Mouse (Mus musculus) liver, embryonic 16.5 days (tissue): ENCODE results near the gene Krt7. TPM values are rescaled to one million over a fixed set of nuclear protein-coding genes. Genes with fewer than 3 reads are reported as not detected.

Source experiments
- ATAC-seq: fragments of 200-750 bp; cut with Nextera tagmentation; 2 replicates; pipeline ENCODE4 v1.8.0; 2017; ENCODE audit warnings: low read depth, mild to moderate bottlenecking, moderate number of reproducible peaks, moderate library complexity
- H3K27ac ChIP-seq: fragments of 300-500 bp; sonication (generic); 2 replicates; pipeline ENCODE4 v1.5.1; 2014; ENCODE audit warnings: mild to moderate bottlenecking, low read length
- H3K27me3 ChIP-seq: fragments of 300-500 bp; sonication (generic); 2 replicates; pipeline ENCODE4 v1.6.1; 2014; ENCODE audit warnings: low read depth, low read length, mixed read lengths; ENCODE audit not compliant: control insufficient read depth, insufficient read depth
- H3K36me3 ChIP-seq: fragments of 300-500 bp; sonication (generic); 2 replicates; pipeline ENCODE4 v1.6.1; 2014; ENCODE audit warnings: mild to moderate bottlenecking; ENCODE audit not compliant: control insufficient read depth, insufficient read depth
- H3K4me1 ChIP-seq: fragments of 300-500 bp; sonication (generic); 2 replicates; pipeline ENCODE4 v1.6.1; 2014; ENCODE audit warnings: low read depth, low read length, mixed read lengths; ENCODE audit not compliant: control insufficient read depth
- H3K4me2 ChIP-seq: fragments of 300-500 bp; sonication (generic); 2 replicates; pipeline ENCODE4 v1.6.1; 2014; ENCODE audit warnings: low read depth, low read length, mixed read lengths
- H3K4me3 ChIP-seq: fragments of 300-500 bp; sonication (generic); 2 replicates; pipeline ENCODE4 v1.5.1; 2014; ENCODE audit warnings: low read depth, mild to moderate bottlenecking, low read length
- H3K9ac ChIP-seq: fragments of 300-500 bp; sonication (generic); 2 replicates; pipeline ENCODE4 v1.6.1; 2014; ENCODE audit warnings: low read depth, low read length
- H3K9me3 ChIP-seq: fragments of 300-500 bp; sonication (generic); replicated peaks from 2 replicates; pipeline ENCODE4 v1.6.1; 2016; ENCODE audit warnings: low read length; ENCODE audit not compliant: control insufficient read depth
- WGBS: fragments of 180-500 bp; shearing (Covaris S2); extraction: QIAGEN DNeasy Blood & Tissue Kit; methylation state at CpG from one replicate; pipeline ENCODE4 v1.1.7; 2014; ENCODE audit not compliant: insufficient replicate concordance; 5-methylcytosine and 5-hydroxymethylcytosine counted together
- polyA plus RNA-seq: library from polyadenylated mRNA; unstranded; fragments of >200 nt; fragmentation: Nextera tagmentation; extraction: Ambion mirVana; gene quantifications from 2 replicates; pipeline ENCODE4 v1.2.1, GENCODE M21; 2015

Gene Krt7
- polyA plus RNA-seq, 1 experiment from 2014 or later, result 3.4 TPM

DNA sequence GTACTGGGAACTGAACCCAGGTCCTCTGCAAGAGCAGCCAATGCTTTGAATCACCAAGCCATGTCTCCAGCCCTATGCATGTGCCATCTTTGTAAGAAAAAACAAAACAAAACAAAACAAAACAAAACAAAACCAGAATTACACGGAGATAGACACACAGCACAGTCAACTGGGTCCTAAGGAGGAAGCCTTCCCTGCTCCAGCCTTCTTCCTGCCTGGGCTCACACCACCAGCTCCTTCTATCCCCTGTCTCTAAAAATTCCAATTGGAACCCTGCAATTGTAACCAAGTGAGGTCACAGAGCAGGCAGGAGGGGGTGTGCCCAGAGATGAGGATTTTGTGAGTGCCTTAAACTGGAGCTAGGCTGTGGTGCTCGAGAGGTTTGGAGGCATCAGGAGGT, 36.6 kb downstream of the Krt7 start, which contains the start of gene Krt88:
Gene Krt88, plus strand, starts transcription at position 301 of the 400 bp plus-strand sequence.
- ATAC-seq, result no peak
- no peak within 1 kb of the TSS for H3K4me2 ChIP-seq
- H3K4me3 ChIP-seq, result no peak within 1 kb of the TSS
- no peaks in the 10 kb centered on the region for H3K36me3 ChIP-seq
- no peaks in the 10 kb centered on the region for H3K9me3 ChIP-seq
- H3K4me1 ChIP-seq, result no peaks in the 10 kb centered on the region
- no peak within 1 kb of the TSS for H3K27ac ChIP-seq
- WGBS, result 42% methylated on average over 2 of the region's 2 CpGs
- no peak within 1 kb of the TSS for H3K9ac ChIP-seq
- H3K27me3 ChIP-seq, result no peaks in the 10 kb centered on the region

DNA sequence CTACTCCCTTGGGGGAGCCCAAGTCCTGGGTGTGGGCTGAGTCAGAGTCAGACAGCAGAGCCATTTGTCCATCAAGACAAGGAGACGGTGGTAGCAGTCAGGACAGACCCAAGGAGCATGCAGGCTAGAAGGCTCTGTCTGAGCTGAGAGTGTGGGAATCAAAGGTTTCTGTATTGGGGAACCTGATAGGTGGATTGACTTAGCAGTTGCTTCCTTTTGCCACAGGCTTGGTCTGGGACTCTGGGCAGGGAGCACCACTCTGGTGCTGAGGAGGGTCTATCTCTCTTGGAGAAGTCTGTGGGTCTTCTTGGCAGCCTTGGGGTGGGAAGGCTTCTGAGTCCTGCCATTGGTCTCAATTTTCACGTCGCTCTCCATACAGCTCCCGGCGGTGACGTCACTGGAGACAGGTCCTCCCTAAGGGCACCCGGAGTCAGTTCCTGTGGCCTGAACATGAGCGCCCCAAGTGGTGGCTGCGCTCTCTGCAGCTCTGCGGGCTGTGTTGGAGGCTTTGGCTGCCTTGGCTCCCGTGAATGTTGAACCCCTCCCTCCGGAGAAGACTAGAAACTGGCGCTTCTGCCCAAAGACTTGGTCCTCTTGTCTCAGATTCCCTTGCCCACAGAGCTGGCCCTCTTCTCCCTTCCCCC, 42.4 kb downstream of the Krt7 start:
- H3K36me3 ChIP-seq, result no peaks in the 10 kb centered on the region
- 0 out of 2 replicates have a peak, but pooled peaks have one; percentile 39 for ATAC-seq
- H3K4me1 ChIP-seq, result no peaks in the 10 kb centered on the region
- H3K9ac ChIP-seq, result no peak overlapping the region
- WGBS, result 8% methylated on average over 13 of the region's 13 CpGs
- no peak overlapping the region for H3K4me2 ChIP-seq
- no peak overlapping the region for H3K27ac ChIP-seq
- no peak overlapping the region for H3K4me3 ChIP-seq
- H3K27me3 ChIP-seq, result no peaks in the 10 kb centered on the region
- H3K9me3 ChIP-seq, result no peaks in the 10 kb centered on the region

DNA sequence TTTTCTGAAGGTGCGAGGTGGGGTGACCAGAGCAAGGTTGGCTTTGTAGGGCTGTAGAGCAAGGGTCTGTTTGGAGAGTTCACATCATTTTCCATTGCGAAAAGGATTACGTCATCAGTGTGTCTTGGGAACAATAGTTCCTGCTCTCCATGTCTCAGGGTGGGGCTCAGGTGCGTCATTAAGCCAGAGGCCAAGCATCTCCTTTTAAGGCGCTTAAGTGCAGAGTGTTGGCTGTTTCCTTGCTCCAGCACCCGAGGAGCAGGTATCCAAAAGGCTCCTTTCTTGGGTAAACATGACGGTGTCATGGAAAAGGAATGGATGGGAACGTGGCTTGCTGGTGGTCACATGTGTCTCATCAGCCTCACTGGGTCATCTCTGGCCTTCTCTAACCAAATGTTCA, 43.9 kb downstream of the Krt7 start:
- WGBS, result 62% methylated on average over 8 of the region's 8 CpGs
- Histone ChIP-seq H3K9ac (no peak overlapping the region), H3K27ac (no peak overlapping the region), H3K4me2 (no peak overlapping the region), H3K36me3 (no peaks in the 10 kb centered on the region), H3K27me3 (no peaks in the 10 kb centered on the region), H3K4me1 (no peaks in the 10 kb centered on the region), H3K4me3 (no peak overlapping the region), H3K9me3 (no peaks in the 10 kb centered on the region)
- no peak for ATAC-seq

DNA sequence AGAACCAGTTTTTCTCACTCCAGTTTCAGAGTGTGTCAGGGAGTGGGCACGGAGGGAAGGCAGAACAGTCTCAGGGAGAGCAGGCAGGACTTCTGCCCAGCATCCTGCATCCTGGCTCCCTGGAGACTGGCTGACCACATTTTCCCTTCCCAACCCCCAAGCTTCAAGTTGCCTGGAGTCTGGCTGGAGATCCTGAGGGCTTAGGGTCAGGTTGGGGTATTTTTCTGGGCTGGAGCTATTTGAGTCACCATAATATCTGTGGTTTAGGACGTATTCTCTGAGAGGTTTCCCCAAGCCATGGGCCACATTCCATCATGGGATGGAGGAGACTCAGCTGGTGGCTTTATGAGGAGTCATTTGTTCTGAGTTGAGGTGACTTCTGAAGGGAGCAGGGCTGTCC, 44.4 kb downstream of the Krt7 start:
- no peaks in the 10 kb centered on the region for H3K4me1 ChIP-seq
- no peak overlapping the region for H3K4me2 ChIP-seq
- H3K27me3 ChIP-seq, result no peaks in the 10 kb centered on the region
- H3K9ac ChIP-seq, result no peak overlapping the region
- no peak for ATAC-seq
- 64% methylated on average over 2 of the region's 2 CpGs for WGBS
- no peak overlapping the region for H3K27ac ChIP-seq
- no peak overlapping the region for H3K4me3 ChIP-seq
- no peaks in the 10 kb centered on the region for H3K9me3 ChIP-seq
- no peaks in the 10 kb centered on the region for H3K36me3 ChIP-seq

DNA sequence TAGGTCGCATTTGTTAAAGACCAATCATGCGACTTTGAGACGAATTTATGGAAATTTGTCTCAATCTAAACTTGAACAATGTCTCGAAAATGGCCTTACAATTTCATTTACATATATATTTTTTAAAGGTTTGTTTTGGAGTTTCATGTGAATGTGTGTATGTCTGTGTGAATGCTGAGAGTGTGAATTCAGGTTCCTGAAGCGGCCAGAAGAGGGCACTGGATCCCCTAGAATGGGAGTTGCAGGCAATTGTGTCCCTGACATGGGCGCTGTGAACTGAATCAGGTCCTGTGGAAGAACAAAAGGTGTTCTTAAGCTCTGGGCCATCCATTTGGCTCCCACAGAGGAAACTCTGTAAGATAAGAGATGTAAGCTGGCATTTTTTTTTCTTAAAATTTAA, 45.0 kb downstream of the Krt7 start:
- Histone ChIP-seq H3K4me2 (no peak overlapping the region), H3K9me3 (no peaks in the 10 kb centered on the region), H3K4me3 (no peak overlapping the region), H3K4me1 (no peaks in the 10 kb centered on the region), H3K36me3 (no peaks in the 10 kb centered on the region), H3K9ac (no peak overlapping the region), H3K27ac (no peak overlapping the region), H3K27me3 (no peaks in the 10 kb centered on the region)
- ATAC-seq, result no peak
- WGBS, result 67% methylated on average over 6 of the region's 6 CpGs

DNA sequence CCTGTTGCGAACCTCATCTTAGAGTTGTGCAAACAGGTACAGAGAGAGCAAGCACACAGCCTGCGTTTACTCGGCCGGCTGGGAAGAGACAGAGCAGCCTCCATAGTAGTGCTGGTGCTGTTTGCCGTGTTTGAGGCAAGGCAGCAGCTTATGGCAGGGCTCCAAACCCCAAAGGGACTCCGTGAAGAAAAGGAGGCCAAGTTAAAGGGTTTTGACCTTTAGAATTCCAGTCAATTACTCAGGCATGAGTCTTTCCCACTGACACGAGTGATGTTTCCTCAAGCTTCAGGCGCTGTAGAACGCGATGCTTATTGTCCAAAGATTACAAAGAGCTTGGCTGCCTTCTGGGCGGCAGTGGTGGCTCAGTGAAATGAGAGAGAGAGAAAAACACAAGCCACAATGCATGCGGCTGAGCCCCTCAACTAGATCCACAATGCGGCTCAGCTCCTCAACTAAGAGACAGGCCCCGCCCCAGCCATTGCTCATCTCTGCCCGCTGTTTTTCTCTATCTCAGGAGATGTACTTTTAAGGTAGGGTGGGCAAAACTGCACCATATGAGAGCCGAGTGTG, 47.6 kb downstream of the Krt7 start:
- H3K36me3 ChIP-seq, result no peaks in the 10 kb centered on the region
- H3K9ac ChIP-seq, result no peak overlapping the region
- no peak for ATAC-seq
- WGBS, result 59% methylated on average over 16 of the region's 16 CpGs
- H3K27me3 ChIP-seq, result no peaks in the 10 kb centered on the region
- no peak overlapping the region for H3K4me3 ChIP-seq
- H3K9me3 ChIP-seq, result no peaks in the 10 kb centered on the region
- no peak overlapping the region for H3K27ac ChIP-seq
- no peak overlapping the region for H3K4me2 ChIP-seq
- no peaks in the 10 kb centered on the region for H3K4me1 ChIP-seq

DNA sequence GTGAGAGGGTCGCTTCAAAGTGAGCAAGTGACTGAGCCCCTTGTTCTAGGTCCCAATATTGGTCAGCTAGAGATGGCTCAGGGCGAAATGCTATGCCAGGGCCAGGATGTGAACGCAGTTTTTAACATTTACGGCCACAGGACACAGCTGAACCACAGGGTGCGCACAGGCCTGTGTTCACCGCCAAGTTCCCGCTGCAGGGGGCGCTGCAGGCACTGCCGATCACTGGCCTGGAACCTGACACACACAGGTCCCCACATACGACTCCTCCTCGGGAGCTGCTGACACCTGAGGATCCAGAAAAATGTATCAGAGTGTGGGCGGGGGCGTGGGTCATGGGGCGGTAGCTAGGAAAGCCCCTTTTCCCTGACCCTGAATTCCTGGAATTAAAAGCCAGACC, 48.4 kb downstream of the Krt7 start:
- Histone ChIP-seq H3K4me1 (no peaks in the 10 kb centered on the region), H3K9me3 (no peaks in the 10 kb centered on the region), H3K36me3 (no peaks in the 10 kb centered on the region), H3K27me3 (no peaks in the 10 kb centered on the region), H3K9ac (no peak overlapping the region), H3K4me2 (no peak overlapping the region), H3K4me3 (no peak overlapping the region), H3K27ac (no peak overlapping the region)
- WGBS, result 58% methylated on average over 14 of the region's 14 CpGs
- no peak for ATAC-seq

DNA sequence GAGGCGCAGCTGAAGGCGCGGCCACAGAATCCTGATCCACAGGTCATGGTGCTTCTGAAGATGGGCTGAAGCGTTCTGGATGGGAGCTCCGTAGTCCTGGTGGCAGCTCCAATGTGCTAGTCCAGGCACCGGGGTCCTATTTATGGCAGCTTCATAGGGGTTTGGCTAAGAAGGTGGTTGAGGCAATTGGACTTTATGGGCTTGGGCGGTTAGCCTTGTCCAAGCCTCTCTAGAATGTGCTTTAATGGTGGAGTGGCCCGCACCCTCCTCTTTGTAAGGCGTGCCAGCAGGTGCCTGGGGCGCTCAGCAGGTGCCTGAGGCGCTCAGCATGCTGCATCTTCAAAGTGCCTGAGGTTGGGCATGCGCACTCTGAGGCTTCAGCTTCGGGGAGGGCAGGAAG, 52.8 kb downstream of the Krt7 start, which contains the start of gene Krt81:
Gene Krt81, minus strand, starts transcription at position 101 of the 400 bp plus-strand sequence.
- no peaks in the 10 kb centered on the region for H3K27me3 ChIP-seq
- H3K9me3 ChIP-seq, result no peaks in the 10 kb centered on the region
- no peak within 1 kb of the TSS for H3K27ac ChIP-seq
- H3K36me3 ChIP-seq, result no peaks in the 10 kb centered on the region
- WGBS, result 74% methylated on average over 13 of the region's 13 CpGs
- no peak for ATAC-seq
- no peaks in the 10 kb centered on the region for H3K4me1 ChIP-seq
- H3K4me3 ChIP-seq, result no peak within 1 kb of the TSS
- no peak within 1 kb of the TSS for H3K9ac ChIP-seq
- H3K4me2 ChIP-seq, result no peak within 1 kb of the TSS

DNA sequence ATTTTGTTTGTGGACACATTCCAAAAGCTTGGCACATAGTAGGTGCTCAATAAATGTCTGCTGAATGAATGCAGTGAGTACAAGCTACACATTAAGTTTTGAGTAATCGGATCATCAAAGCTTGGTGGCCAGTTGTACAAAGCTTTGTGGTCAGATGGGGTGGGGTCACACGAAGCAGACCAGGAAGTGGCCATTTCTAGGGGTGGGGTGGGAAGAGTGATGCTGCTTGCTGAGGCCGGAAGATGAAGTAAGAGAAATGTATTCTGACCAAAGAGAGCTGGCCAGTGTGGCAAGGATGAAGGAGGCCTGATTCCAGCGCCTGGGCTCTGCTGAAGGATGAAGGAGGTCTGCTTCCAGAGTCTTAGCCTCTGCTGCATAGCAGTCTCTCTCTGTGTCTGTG, 58.2 kb downstream of the Krt7 start:
- Histone ChIP-seq H3K4me1 (no peaks in the 10 kb centered on the region), H3K27me3 (no peaks in the 10 kb centered on the region), H3K9ac (no peak overlapping the region), H3K9me3 (no peaks in the 10 kb centered on the region), H3K4me2 (no peak overlapping the region), H3K36me3 (no peaks in the 10 kb centered on the region), H3K4me3 (no peak overlapping the region), H3K27ac (no peak overlapping the region)
- WGBS, result 35% methylated on average over 4 of the region's 4 CpGs
- no peak for ATAC-seq
